Mouse (Mus musculus) cortical plate, adult 2 months (tissue): ENCODE results near the gene Dnase1.

Experiments used
- CTCF ChIP-seq: fragments of 200-500 bp; IDR thresholded peaks from 2 replicates; pipeline ENCODE4 v1.5.1; 2011; ENCODE audit warnings: mild to moderate bottlenecking, control low read depth, low read length; ENCODE audit not compliant: insufficient read depth; ENCODE audit errors: extremely low read depth
- POLR2A ChIP-seq: fragments of 200-500 bp; IDR thresholded peaks from 2 replicates; pipeline ENCODE4 v1.6.1; 2011; ENCODE audit warnings: mild to moderate bottlenecking, low read length, control low read depth; ENCODE audit not compliant: insufficient read depth; ENCODE audit errors: extremely low read depth

- TF ChIP-seq POLR2A (no peak), CTCF (no peak)
These were observed 37.6 kb downstream of the Dnase1 start for GRCm38 (mm10) chr16:4074297-4074696.
